Comparison of ENCODE assay signal across 11 mouse cellular contexts in genomic region chr6:142567452-142567851, GRCm38 (mm10). TPM values are rescaled to one million over a fixed set of nuclear protein-coding genes. Genes with fewer than 3 reads are reported as not detected.
DNase-seq lines count a peak whose midpoint lies in the region; ATAC-seq and TF ChIP-seq lines count a peak whose summit lies in the region.
"Had no signal": no experiment of that assay in that cellular context is flagged by ENCODE, and none has a peak within 500 bp of the region (broad histone marks: within the 10 kb centered on the region; RNA-seq: fewer than 3 reads in every experiment).

No protein-coding gene starts in this region.

- H3K9me3 ChIP-seq in liver, embryonic 11.5 days (ENCODE audit: control insufficient read depth, low read length): no peaks in the 10 kb centered on the region
- H3K9me3 ChIP-seq in hindbrain, embryonic 11.5 days (ENCODE audit: control insufficient read depth, low read length): no peaks in the 10 kb centered on the region
- no peaks in the 10 kb centered on the region for H3K9me3 ChIP-seq in hindbrain, embryonic 13.5 days
- H3K9me3 ChIP-seq in hindbrain, embryonic 10.5 days: no peaks in the 10 kb centered on the region
- H3K9me3 ChIP-seq: limb, embryonic 12.5 days had no signal

- 26% methylated on average over 5 of the region's 5 CpGs for WGBS in liver, embryonic 11.5 days
- WGBS in liver, adult 2 months: 7% methylated on average over 5 of the region's 5 CpGs
- 63% methylated on average over 5 of the region's 5 CpGs for whole genome bisulfite sequencing in hindbrain, embryonic 11.5 days
- WGBS in hindbrain, embryonic 13.5 days: 43% methylated on average over 5 of the region's 5 CpGs
- 75% methylated on average over 5 of the region's 5 CpGs for WGBS in hindbrain, embryonic 10.5 days

- no peak overlapping the region for H3K27ac ChIP-seq in liver, embryonic 11.5 days (ENCODE audit: low read depth, low read length)
- H3K27ac ChIP-seq in liver, adult 2 months (replicated peaks; ENCODE audit: insufficient read depth, low read depth, low read length): no peak overlapping the region; the same call in 1 of the 2 replicates
- H3K27ac ChIP-seq in hindbrain, embryonic 11.5 days (ENCODE audit: low read depth, low read length): no peak overlapping the region
- H3K27ac ChIP-seq in hindbrain, embryonic 13.5 days: no peak overlapping the region
- no peak overlapping the region for H3K27ac ChIP-seq in hindbrain, embryonic 10.5 days
- H3K27ac ChIP-seq: embryonic facial prominence, embryonic 13.5 days; limb, embryonic 12.5 days had no signal

- no peak for ATAC-seq in liver, embryonic 11.5 days (replicated peaks; ENCODE audit: low FRiP score)
- ATAC-seq in hindbrain, embryonic 11.5 days (ENCODE audit: low FRiP score): no peak
- no peak for ATAC-seq in hindbrain, embryonic 13.5 days (ENCODE audit: low FRiP score)

- TF ChIP-seq CTCF in liver, adult 2 months (IDR thresholded peaks at IDR 0.05; ENCODE audit: low read depth, low read length): no peak

- no peak for TF ChIP-seq POLR2A in liver, adult 2 months (IDR thresholded peaks at IDR 0.05; ENCODE audit: extremely low read depth, insufficient read depth, low read length)

- no peaks in the 10 kb centered on the region for H3K36me3 ChIP-seq in liver, embryonic 11.5 days (ENCODE audit: control insufficient read depth, insufficient read depth, low read length)
- no peaks in the 10 kb centered on the region for H3K36me3 ChIP-seq in liver, adult 2 months (ENCODE audit: control insufficient read depth, insufficient read depth, low read length)
- H3K36me3 ChIP-seq in hindbrain, embryonic 11.5 days (ENCODE audit: control insufficient read depth, insufficient read depth, low read length): no peaks in the 10 kb centered on the region
- no peaks in the 10 kb centered on the region for H3K36me3 ChIP-seq in hindbrain, embryonic 13.5 days
- no peaks in the 10 kb centered on the region for H3K36me3 ChIP-seq in hindbrain, embryonic 10.5 days
- H3K36me3 ChIP-seq: embryonic facial prominence, embryonic 13.5 days; limb, embryonic 12.5 days had no signal

- H3K4me2 ChIP-seq in liver, embryonic 11.5 days: no peak overlapping the region
- H3K4me2 ChIP-seq in hindbrain, embryonic 11.5 days (replicated peaks; ENCODE audit: low read depth, low read length): no peak overlapping the region
- H3K4me2 ChIP-seq in hindbrain, embryonic 13.5 days: no peak overlapping the region
- H3K4me2 ChIP-seq: embryonic facial prominence, embryonic 13.5 days; limb, embryonic 12.5 days had no signal

- H3K79me2 ChIP-seq in liver, adult 2 months (ENCODE audit: control insufficient read depth, insufficient read depth, low read length): no peaks in the 10 kb centered on the region

- H3K4me3 ChIP-seq in liver, embryonic 11.5 days (ENCODE audit: low read depth, low read length): no peak overlapping the region
- H3K4me3 ChIP-seq in liver, adult 2 months (ENCODE audit: insufficient read depth, low read depth, low read length): no peak overlapping the region
- no peak overlapping the region for H3K4me3 ChIP-seq in hindbrain, embryonic 11.5 days (ENCODE audit: low read depth, low read length)
- no peak overlapping the region for H3K4me3 ChIP-seq in hindbrain, embryonic 13.5 days
- no peak overlapping the region for H3K4me3 ChIP-seq in hindbrain, embryonic 10.5 days
- H3K4me3 ChIP-seq: embryonic facial prominence, embryonic 13.5 days; limb, embryonic 12.5 days had no signal

- peaks cover 3% of the 10 kb centered on the region; the same call in 1 of the 2 replicates for H3K4me1 ChIP-seq in liver, embryonic 11.5 days (replicated peaks; ENCODE audit: control insufficient read depth, insufficient read depth, low read length)
- H3K4me1 ChIP-seq in liver, adult 2 months (ENCODE audit: control insufficient read depth, insufficient read depth, low read length): peaks cover 6% of the 10 kb centered on the region
- peaks cover 3% of the 10 kb centered on the region; the same call in 1 of the 2 replicates for H3K4me1 ChIP-seq in hindbrain, embryonic 11.5 days (replicated peaks; ENCODE audit: control insufficient read depth, insufficient read depth, low read length)
- H3K4me1 ChIP-seq in hindbrain, embryonic 13.5 days (replicated peaks): peaks cover 26% of the 10 kb centered on the region
- peaks cover 20% of the 10 kb centered on the region for H3K4me1 ChIP-seq in hindbrain, embryonic 10.5 days (replicated peaks)

- peaks cover 33% of the 10 kb centered on the region for H3K27me3 ChIP-seq in liver, embryonic 11.5 days (replicated peaks; ENCODE audit: control insufficient read depth, insufficient read depth, low read length)
- 0 out of 2 replicates have a peak, but pooled peaks cover 2% of the 10 kb centered on the region for H3K27me3 ChIP-seq in liver, adult 2 months (ENCODE audit: control insufficient read depth, insufficient read depth, low read length)
- peaks cover 31% of the 10 kb centered on the region for H3K27me3 ChIP-seq in hindbrain, embryonic 11.5 days (ENCODE audit: control insufficient read depth, insufficient read depth, low read length)
- peaks cover 57% of the 10 kb centered on the region for H3K27me3 ChIP-seq in hindbrain, embryonic 13.5 days
- peaks cover 62% of the 10 kb centered on the region for H3K27me3 ChIP-seq in hindbrain, embryonic 10.5 days (ENCODE audit: insufficient read depth, poor library complexity, severe bottlenecking)

- H3K9ac ChIP-seq in liver, embryonic 11.5 days (ENCODE audit: low read depth, low read length): no peak overlapping the region
- H3K9ac ChIP-seq in liver, adult 2 months (ENCODE audit: low read depth, low read length): no peak overlapping the region
- no peak overlapping the region for H3K9ac ChIP-seq in hindbrain, embryonic 11.5 days (ENCODE audit: low read depth, low read length)
- no peak overlapping the region for H3K9ac ChIP-seq in hindbrain, embryonic 13.5 days
- H3K9ac ChIP-seq: embryonic facial prominence, embryonic 13.5 days; limb, embryonic 12.5 days had no signal

- peak; percentile 58 for DNase-seq in liver
- no peak for DNase-seq in liver, embryonic 11.5 days (ENCODE audit: low spot score)
- peak; percentile 36 for DNase-seq in embryo, embryonic 11.5 days (ENCODE audit: low read depth, low spot score)
- DNase-seq in liver, adult 2 months (ENCODE audit: extremely low read depth, low read depth, low spot score): peak; percentile 86
- DNase-seq in thymus, postnatal 0 days (ENCODE audit: low spot score): peak; percentile 66
- no peak for DNase-seq in hindbrain, embryonic 11.5 days (ENCODE audit: low spot score)
- no peak for DNase-seq in hindbrain, embryonic 10.5 days (ENCODE audit: low spot score)
- DNase-seq: right cerebral cortex, postnatal 4 days had no signal

RNA-seq across cellular contexts. Expression of gene Kcnj8, which starts 4.0 kb away (rescaled TPM):
- polyA plus RNA-seq in liver, embryonic 11.5 days (2014; fragmentation: Nextera tagmentation; extraction: Ambion mirVana): 2.7 and 3.9 TPM in 2 replicates
- 4.2 and 6.9 TPM in 2 replicates for total RNA-seq in liver, adult 2 months (2014; rRNA removed)
- polyA plus RNA-seq in liver, adult 2 months (2012; rRNA removed): 1.8 and 3.0 TPM in 2 replicates
- 11.2 and 12.1 TPM in 2 replicates for polyA plus RNA-seq in thymus, postnatal 0 days (2015; fragmentation: Nextera tagmentation; extraction: Ambion mirVana)
- 4.1 and 4.8 TPM in 2 replicates for polyA plus RNA-seq in hindbrain, embryonic 11.5 days (2014; fragmentation: Nextera tagmentation; extraction: Ambion mirVana)
- 10.9 and 12.1 TPM in 2 replicates for polyA plus RNA-seq in hindbrain, embryonic 13.5 days (2015; fragmentation: Nextera tagmentation; extraction: Ambion mirVana)
- 0.70 and 2.4 TPM in 2 replicates for polyA plus RNA-seq in hindbrain, embryonic 10.5 days (2016; fragmentation: Nextera tagmentation; extraction: Ambion mirVana)

RNA-seq across cellular contexts. Expression of gene Ldhb, which starts 59.7 kb away (rescaled TPM):
- 130 and 135 TPM in 2 replicates for polyA plus RNA-seq in liver, embryonic 11.5 days (2014; fragmentation: Nextera tagmentation; extraction: Ambion mirVana)
- total RNA-seq in liver, adult 2 months (2014; rRNA removed): 3.9 and 4.2 TPM in 2 replicates
- 2.6 and 2.8 TPM in 2 replicates for polyA plus RNA-seq in liver, adult 2 months (2012; rRNA removed)
- 527 and 536 TPM in 2 replicates for polyA plus RNA-seq in thymus, postnatal 0 days (2015; fragmentation: Nextera tagmentation; extraction: Ambion mirVana)
- polyA plus RNA-seq in hindbrain, embryonic 11.5 days (2014; fragmentation: Nextera tagmentation; extraction: Ambion mirVana): 388 and 406 TPM in 2 replicates
- polyA plus RNA-seq in hindbrain, embryonic 13.5 days (2015; fragmentation: Nextera tagmentation; extraction: Ambion mirVana): 510 and 517 TPM in 2 replicates
- polyA plus RNA-seq in hindbrain, embryonic 10.5 days (2016; fragmentation: Nextera tagmentation; extraction: Ambion mirVana): 366 and 416 TPM in 2 replicates

Comparison
In these comparisons a context has a peak if more than half of its experiments do, and no peak if none do; other contexts are left out.
1. DNase-seq: peak in liver (single experiment), embryo, embryonic 11.5 days (single experiment), liver, adult 2 months (single experiment) and thymus, postnatal 0 days (single experiment); none in liver, embryonic 11.5 days (single experiment), hindbrain, embryonic 11.5 days (single experiment) and hindbrain, embryonic 10.5 days (single experiment).
2. RNA of gene Ldhb, which starts 59.7 kb away (polyA plus RNA-seq): 527 to 536 TPM in thymus, postnatal 0 days, 510 to 517 TPM in hindbrain, embryonic 13.5 days, 388 to 406 TPM in hindbrain, embryonic 11.5 days, 366 to 416 TPM in hindbrain, embryonic 10.5 days and 130 to 135 TPM in liver, embryonic 11.5 days; 2.6 to 2.8 TPM in liver, adult 2 months; every median in the first group is over 10 times any median in the second.